Mouse (Mus musculus): ENCODE measurements around the gene Tmem258.

DNA sequence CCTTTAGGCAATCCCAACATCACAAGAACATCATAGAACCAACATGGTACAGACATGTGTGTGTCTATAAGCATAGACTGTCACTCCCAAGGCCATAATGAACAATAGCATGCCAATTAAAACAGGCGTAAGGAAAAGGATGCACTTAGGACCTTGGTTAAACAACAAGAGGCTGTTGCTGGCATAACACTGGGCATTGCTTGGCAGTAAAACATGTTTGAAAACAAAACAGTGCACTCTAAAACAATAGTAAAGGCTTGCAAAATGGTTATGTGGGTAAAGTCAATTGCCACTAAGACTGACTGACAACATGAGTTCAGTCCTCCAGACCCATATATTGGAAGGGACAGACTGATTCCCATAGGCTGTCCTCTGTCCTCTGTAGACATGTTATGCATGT, 35.9 kb upstream of the Tmem258 start:
- no peak for TF ChIP-seq CTCF (IDR thresholded peaks at IDR 0.05; ENCODE audit: low read depth, low read length)
- TF ChIP-seq POLR2A (IDR thresholded peaks at IDR 0.05; ENCODE audit: borderline replicate concordance, low read depth, low read length), result no peak

All from bone marrow macrophage, adult 2 months (primary cell).